Mouse (Mus musculus) layer of hippocampus, adult 18-20 months (tissue): ENCODE results near the gene 1110051M20Rik. TPM values are rescaled to one million over a fixed set of nuclear protein-coding genes. Genes with fewer than 3 reads are reported as not detected.

Experiments used
- DNase-seq, 2 experiments: peaks; one replicate each; pipeline ENCODE4 v3.0.0; 2022; ENCODE audit warnings: low spot score in 2 of 2
- total RNA-seq, 2 experiments: library from RNA; stranded (reverse); gene quantifications; 2 replicates each; pipeline ENCODE4 v1.2.3; 2021

1110051M20Rik gene
- total RNA-seq, 2 experiments from 2014 or later: 111 to 121 TPM

GRCm38 (mm10) chr2:91309546-91309945, 135.0 kb downstream of the 1110051M20Rik start:
- DNase-seq: no peak

- DNase-seq: no peak
These were observed 135.8 kb downstream of the 1110051M20Rik start for GRCm38 (mm10) chr2:91308680-91309079.

GRCm38 (mm10) chr2:91306589-91306988, 137.9 kb downstream of the 1110051M20Rik start:
- no peak for DNase-seq

DNA sequence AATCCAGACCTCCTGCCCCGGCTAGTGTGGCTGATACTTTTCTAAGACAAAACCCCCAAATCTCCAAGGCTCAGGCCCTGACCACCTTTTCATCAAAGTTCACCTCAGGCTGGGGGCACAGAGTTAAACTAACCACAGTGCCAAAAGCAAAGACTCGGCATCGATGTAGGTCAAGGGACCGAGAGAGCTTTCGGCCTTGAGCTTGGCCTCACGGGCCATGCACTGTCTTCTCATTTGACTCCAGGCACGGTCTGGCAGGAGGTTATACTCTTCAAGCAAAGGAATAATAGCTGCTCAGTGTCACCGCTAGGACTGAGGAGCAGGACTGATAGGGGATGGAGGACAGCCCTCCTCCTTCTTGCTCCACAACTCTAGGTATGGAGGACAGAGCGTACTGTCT, 138.6 kb downstream of the 1110051M20Rik start:
- DNase-seq: no peak

DNA sequence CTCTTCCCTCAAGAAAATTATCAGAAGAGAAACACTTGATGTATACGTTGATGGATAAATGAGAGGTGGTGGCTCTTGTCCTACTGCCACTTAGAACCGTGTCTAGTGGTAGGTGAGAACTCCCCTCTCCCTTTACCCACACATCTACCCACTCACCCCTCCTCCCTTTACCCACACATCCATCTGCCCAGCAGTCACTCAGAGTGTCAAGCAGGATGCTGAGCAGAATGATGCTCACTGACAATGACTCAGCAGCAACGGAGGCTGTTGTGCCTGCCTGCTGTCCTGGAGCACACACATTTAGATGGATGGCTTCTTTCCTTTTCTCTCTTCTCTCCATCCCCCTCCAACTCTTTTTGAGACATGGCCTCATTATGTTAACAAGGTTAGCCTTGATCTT, 141.7 kb downstream of the 1110051M20Rik start:
- peak; percentile 69 to 81 for DNase-seq

GRCm38 (mm10) chr2:91301836-91302235, 142.7 kb downstream of the 1110051M20Rik start:
- DNase-seq: no peak

DNA sequence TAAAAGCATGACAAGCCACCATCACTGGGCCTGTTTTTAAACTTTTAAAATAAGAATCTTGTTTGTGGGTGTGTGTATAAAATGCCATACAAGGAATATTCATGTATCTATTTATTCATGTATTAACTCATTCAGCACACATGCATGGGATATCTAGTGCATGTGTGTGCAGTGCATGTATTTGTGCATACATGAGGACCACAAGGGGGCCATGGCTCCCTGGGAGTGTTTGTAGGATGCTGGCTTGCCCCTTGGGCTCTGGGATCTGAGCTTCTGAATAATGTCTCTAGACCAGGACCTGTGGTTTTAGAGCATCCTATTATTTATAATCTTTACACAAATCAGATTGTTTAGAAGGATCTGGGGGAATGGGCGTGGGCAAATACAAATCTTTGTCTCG, 143.7 kb downstream of the 1110051M20Rik start:
- DNase-seq: no peak

DNA sequence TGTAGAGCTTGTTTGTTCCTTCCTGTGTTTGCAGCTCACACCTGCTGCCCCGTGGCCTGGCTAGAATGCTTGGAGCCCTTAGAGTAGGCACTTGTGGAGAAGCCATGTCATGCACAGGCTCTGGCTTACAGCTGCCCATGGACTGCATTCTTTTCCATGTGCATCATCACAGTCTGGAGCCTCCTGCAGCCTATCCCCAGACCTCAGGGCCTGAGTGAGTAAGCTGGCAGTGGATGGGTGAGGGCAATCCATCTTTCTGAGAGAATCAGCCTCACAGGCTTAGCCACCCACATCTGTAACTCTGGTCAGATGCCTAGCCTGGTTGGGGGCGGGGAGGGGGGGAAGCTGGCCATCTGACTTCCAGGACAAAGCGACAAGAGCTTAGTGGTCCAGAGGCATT, 145.3 kb downstream of the 1110051M20Rik start:
- DNase-seq: no peak

DNA sequence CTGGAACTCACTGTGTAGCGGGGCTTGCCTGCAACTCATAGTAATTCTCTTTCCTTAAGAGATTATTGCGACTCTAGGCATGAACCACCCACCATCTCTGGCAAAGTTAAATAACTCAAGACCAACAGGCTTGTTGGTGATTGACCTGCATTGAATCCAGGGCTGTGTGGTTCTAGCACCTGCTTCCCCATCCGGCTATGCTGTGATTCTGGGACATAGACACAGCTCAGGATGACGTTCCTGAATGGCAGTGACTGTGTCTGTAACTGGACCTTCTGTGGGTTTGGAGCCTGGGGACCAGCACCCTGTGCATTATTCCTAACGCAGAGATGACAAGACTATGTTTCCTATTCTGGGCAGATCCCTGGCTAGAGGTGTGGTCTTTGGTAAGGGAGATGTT, 148.6 kb downstream of the 1110051M20Rik start:
- no peak for DNase-seq

- DNase-seq: no peak
These were observed 150.3 kb downstream of the 1110051M20Rik start for GRCm38 (mm10) chr2:91294226-91294625.

GRCm38 (mm10) chr2:91291197-91292007, 153.1 kb downstream of the 1110051M20Rik start:
- DNase-seq: no peak

- DNase-seq: no peak
These were observed 156.9 kb downstream of the 1110051M20Rik start for GRCm38 (mm10) chr2:91287563-91287962.

- DNase-seq: peak; percentile 72 to 90
These were observed 158.5 kb downstream of the 1110051M20Rik start for GRCm38 (mm10) chr2:91285885-91286505.

- DNase-seq: peak in 1 of 2 experiments; percentile 67
These were observed 159.9 kb downstream of the 1110051M20Rik start for GRCm38 (mm10) chr2:91284375-91285199.

GRCm38 (mm10) chr2:91283972-91284371, 160.5 kb downstream of the 1110051M20Rik start:
- no peak for DNase-seq

DNA sequence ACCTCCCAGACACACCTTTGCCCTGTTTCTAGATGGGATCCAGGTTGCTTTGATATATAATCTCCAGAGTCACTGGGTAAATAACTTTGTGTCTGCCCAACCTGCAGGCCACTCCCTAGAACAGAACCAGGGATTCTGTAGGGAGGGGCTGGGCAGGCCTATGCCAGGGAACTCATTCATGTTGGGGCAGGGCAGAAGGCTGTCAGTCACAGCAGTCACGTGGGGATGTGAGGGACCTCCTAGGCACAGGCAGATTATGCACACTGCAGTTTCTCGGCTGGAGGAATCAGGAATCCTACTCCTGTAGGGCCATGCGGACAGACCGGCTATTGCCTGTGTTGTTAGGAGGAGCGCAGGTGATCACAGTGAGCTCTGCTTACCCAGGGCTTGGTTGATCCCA, 163.1 kb downstream of the 1110051M20Rik start:
- DNase-seq: no peak

DNA sequence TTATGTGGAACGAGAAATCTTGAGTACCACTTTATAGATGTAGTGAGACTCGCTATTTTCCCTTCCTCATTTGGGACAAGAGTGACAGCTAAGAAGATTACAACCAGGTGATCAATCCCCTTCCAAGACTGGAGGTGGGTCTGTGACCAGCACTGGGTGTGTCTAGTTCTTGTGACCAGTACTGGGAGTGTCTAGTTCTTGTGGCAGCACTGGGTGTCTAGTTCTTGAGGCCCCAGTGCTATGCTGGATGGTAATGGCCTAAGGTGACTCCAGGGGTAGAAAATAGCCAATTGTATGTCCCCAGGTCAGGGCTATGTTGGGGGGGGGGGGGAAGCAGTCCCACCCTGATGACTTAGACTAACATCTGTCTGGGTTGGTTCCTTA, 165.1 kb downstream of the 1110051M20Rik start:
- no peak for DNase-seq

- peak in 1 of 2 experiments; percentile 64 for DNase-seq
These were observed 165.6 kb downstream of the 1110051M20Rik start for GRCm38 (mm10) chr2:91278749-91279371.

DNA sequence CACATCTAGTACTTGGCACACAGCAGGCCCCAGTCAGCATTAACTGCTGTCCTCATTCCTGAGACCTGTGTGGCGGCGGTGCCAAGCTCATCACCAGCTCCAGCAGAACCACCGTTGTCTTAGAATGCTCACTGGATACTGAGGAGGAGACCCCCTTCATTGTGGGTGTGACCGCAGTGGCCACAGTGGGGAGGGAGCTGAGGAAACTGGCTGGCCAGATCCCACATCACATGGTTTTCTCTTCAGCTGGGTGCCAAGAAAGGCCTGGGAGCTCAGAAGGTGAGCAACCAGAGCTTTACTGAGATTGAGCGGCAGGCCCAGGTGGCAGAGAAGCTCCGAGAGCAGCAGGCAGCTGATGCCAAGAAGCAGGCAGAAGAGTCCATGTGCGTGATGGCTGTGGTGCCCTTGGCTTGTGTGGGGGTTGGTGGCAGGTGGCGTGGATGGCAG, 174.8 kb downstream of the 1110051M20Rik start:
- DNase-seq: no peak

DNA sequence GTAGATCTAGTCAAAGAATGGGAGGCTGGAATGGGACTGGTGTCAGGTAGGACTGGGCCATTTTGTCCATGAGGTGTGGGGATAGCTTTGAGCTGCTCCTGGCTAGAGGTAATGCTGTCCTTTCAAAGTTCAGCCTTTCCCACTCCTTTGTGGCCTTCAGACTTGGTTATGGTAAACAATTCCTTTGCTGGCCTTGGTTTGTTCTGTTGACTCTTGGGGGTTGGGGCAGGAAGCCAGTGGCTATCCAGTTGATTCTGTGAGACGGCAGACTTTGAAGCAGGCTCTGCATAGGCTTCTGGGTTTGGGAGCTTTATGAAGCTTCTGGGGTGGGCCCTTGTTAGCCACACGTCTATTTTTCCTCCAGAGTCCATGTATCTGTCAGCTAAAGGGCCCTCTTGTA, 175.8 kb downstream of the 1110051M20Rik start:
- no peak for DNase-seq

- DNase-seq: no peak
These were observed 176.5 kb downstream of the 1110051M20Rik start for GRCm38 (mm10) chr2:91268042-91268441.
